Comparison of ENCODE assay signal across 11 mouse cellular contexts in the genomic region with DNA sequence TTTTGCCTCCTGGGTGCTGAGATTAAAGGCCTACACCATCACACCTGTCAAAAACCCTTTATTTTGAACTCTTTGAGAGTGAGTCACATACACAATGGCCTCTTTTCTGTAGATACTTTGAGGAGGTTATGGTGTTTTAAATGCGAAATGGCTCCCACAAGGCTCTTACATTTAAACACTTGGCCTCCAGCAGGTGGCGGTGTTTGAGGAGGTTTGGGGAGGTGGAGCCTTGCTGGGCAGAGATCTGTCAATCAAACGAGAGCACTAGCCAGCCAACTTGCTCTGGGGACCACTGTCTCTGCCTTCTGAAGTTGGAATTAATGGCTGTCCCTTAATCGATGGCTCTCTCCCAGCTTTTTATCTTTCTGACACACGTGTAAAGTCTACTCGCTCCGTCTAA.
DNase-seq lines count a peak whose midpoint lies in the region; ATAC-seq lines count a peak whose summit lies in the region.
"Had no signal": no experiment of that assay in that cellular context is flagged by ENCODE, and none has a peak within 500 bp of the region (broad histone marks: within the 10 kb centered on the region; RNA-seq: fewer than 3 reads in every experiment).

No protein-coding gene starts in this region.

- no peak for ATAC-seq in forebrain, embryonic 16.5 days
- ATAC-seq in neural tube, embryonic 11.5 days (ENCODE audit: insufficient read depth, low FRiP score, low TSS enrichment), result no peak
- ATAC-seq: liver, postnatal 0 days had no signal

- H3K27ac ChIP-seq in forebrain, embryonic 10.5 days, result no peak overlapping the region
- H3K27ac ChIP-seq in forebrain, embryonic 16.5 days (ENCODE audit: low read length), result no peak overlapping the region
- H3K27ac ChIP-seq in neural tube, embryonic 11.5 days (ENCODE audit: low read depth, low read length), result no peak overlapping the region
- H3K27ac ChIP-seq: heart, embryonic 15.5 days; neural tube, embryonic 13.5 days had no signal

- H3K4me1 ChIP-seq in forebrain, embryonic 10.5 days, result no peaks in the 10 kb centered on the region
- no peaks in the 10 kb centered on the region for H3K4me1 ChIP-seq in forebrain, embryonic 16.5 days (replicated peaks; ENCODE audit: control insufficient read depth, insufficient read depth, low read length)
- no peaks in the 10 kb centered on the region for H3K4me1 ChIP-seq in neural tube, embryonic 11.5 days (ENCODE audit: control insufficient read depth, insufficient read depth, low read length)
- H3K4me1 ChIP-seq: heart, embryonic 15.5 days had no signal

- H3K4me2 ChIP-seq in forebrain, embryonic 16.5 days (ENCODE audit: low read length), result no peak overlapping the region
- no peak overlapping the region for H3K4me2 ChIP-seq in neural tube, embryonic 11.5 days (ENCODE audit: low read depth)
- H3K4me2 ChIP-seq: heart, embryonic 15.5 days; neural tube, embryonic 13.5 days had no signal

- intact Hi-C loops in gastrocnemius, postnatal 14 days (cut with DNase I; ENCODE audit: low total_unique reads), result no loop called here

- H3K27me3 ChIP-seq in forebrain, embryonic 10.5 days (ENCODE audit: poor library complexity, severe bottlenecking), result no peaks in the 10 kb centered on the region
- no peaks in the 10 kb centered on the region for H3K27me3 ChIP-seq in forebrain, embryonic 16.5 days (replicated peaks; ENCODE audit: control insufficient read depth, insufficient read depth, low read length)
- no peaks in the 10 kb centered on the region for H3K27me3 ChIP-seq in neural tube, embryonic 11.5 days (ENCODE audit: control insufficient read depth, insufficient read depth, low read length)
- H3K27me3 ChIP-seq: heart, embryonic 15.5 days; neural tube, embryonic 13.5 days had no signal

- no peak overlapping the region for H3K4me3 ChIP-seq in forebrain, embryonic 10.5 days
- H3K4me3 ChIP-seq in forebrain, embryonic 16.5 days (replicated peaks; ENCODE audit: low read length), result no peak overlapping the region
- H3K4me3 ChIP-seq in neural tube, embryonic 11.5 days (ENCODE audit: low read depth, low read length), result no peak overlapping the region
- H3K4me3 ChIP-seq: heart, embryonic 15.5 days; neural tube, embryonic 13.5 days had no signal

- no peaks in the 10 kb centered on the region for H3K9me3 ChIP-seq in forebrain, embryonic 10.5 days
- no peaks in the 10 kb centered on the region for H3K9me3 ChIP-seq in forebrain, embryonic 16.5 days (ENCODE audit: control insufficient read depth, low read length)
- no peaks in the 10 kb centered on the region for H3K9me3 ChIP-seq in neural tube, embryonic 11.5 days (ENCODE audit: control insufficient read depth, low read length)
- H3K9me3 ChIP-seq: heart, embryonic 15.5 days; neural tube, embryonic 13.5 days had no signal

- WGBS in forebrain, embryonic 10.5 days, result 67% methylated on average over 7 of the region's 7 CpGs
- WGBS in forebrain, embryonic 16.5 days, result 68% methylated on average over 7 of the region's 7 CpGs
- 67% methylated on average over 7 of the region's 7 CpGs for WGBS in neural tube, embryonic 11.5 days

- H3K36me3 ChIP-seq in forebrain, embryonic 10.5 days (replicated peaks), result no peaks in the 10 kb centered on the region
- H3K36me3 ChIP-seq in forebrain, embryonic 16.5 days (ENCODE audit: control insufficient read depth, insufficient read depth), result no peaks in the 10 kb centered on the region
- no peaks in the 10 kb centered on the region for H3K36me3 ChIP-seq in neural tube, embryonic 11.5 days (ENCODE audit: control insufficient read depth, insufficient read depth, low read length)
- H3K36me3 ChIP-seq: heart, embryonic 15.5 days; neural tube, embryonic 13.5 days had no signal

- no peak overlapping the region for H3K9ac ChIP-seq in forebrain, embryonic 16.5 days (replicated peaks; ENCODE audit: low read depth, low read length)
- no peak overlapping the region for H3K9ac ChIP-seq in neural tube, embryonic 11.5 days (ENCODE audit: low read length)
- H3K9ac ChIP-seq: heart, embryonic 15.5 days; liver, postnatal 0 days; neural tube, embryonic 13.5 days had no signal

- DNase-seq in forebrain, embryonic 10.5 days (ENCODE audit: extremely low spot score, low spot score), result peak; percentile 24
- peak; percentile 16 for DNase-seq in lung, postnatal 10 days
- DNase-seq in lung, postnatal 4 days, result no peak
- peak; percentile 28 for DNase-seq in brain, adult 2 months (ENCODE audit: low read depth, low spot score)
- peak; percentile 19 for DNase-seq in neural tube, embryonic 11.5 days (ENCODE audit: low spot score)
- DNase-seq in yolk sac, embryonic 10.5 days (ENCODE audit: low spot score), result no peak
- DNase-seq in gastrocnemius, postnatal 14 days, result no peak
- DNase-seq: liver, postnatal 0 days had no signal

Comparison
In these comparisons a context has a peak if more than half of its experiments do, and no peak if none do; other contexts are left out.
1. DNase-seq: peak in forebrain, embryonic 10.5 days (single experiment), lung, postnatal 10 days (single experiment), brain, adult 2 months (single experiment) and neural tube, embryonic 11.5 days (single experiment); none in lung, postnatal 4 days (0 of 2), yolk sac, embryonic 10.5 days (single experiment) and gastrocnemius, postnatal 14 days (single experiment).